Mouse (Mus musculus): Measurements from ENCODE around the gene Kcnh8.

DNA sequence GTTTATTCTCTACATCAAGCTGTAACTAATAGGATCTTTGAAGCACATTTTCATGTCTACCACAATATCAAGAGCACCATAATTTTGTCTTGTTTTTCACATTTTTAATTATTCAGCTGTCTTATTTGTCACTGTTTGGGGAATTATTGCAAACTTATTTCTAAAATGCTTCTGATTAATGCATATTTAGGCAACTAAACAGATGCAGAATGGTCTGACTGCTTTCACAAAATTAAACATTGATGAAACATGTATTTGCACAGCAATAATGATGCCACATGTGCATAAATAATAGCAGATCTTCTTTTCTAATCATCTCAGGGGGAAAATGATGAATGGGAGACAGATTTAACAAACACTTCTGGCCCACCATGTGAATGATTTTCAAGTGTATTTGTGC, 341.5 kb downstream of the Kcnh8 start:
- TF ChIP-seq CTCF (IDR thresholded peaks at IDR 0.05; ENCODE audit: low read depth, low read length) (no peak), POLR2A (IDR thresholded peaks at IDR 0.05; ENCODE audit: extremely low read depth, insufficient read depth, low read length) (no peak)
